In genomic region chr5:117111774-117112112, GRCm38 (mm10) we compare ENCODE assay signal across 9 mouse cellular contexts.
"Had no signal": no experiment of that assay in that cellular context is flagged by ENCODE, and none has a peak within 500 bp of the region (broad histone marks: within the 10 kb centered on the region; RNA-seq: fewer than 3 reads in every experiment).

No protein-coding gene starts in this region.

- H3K27me3 ChIP-seq: limb, embryonic 15.5 days; liver, embryonic 12.5 days; lung, embryonic 15.5 days; midbrain, embryonic 12.5 days; neural tube, embryonic 15.5 days had no signal

- H3K9ac ChIP-seq: limb, embryonic 15.5 days; liver, embryonic 12.5 days; lung, embryonic 15.5 days; midbrain, embryonic 12.5 days; neural tube, embryonic 15.5 days had no signal

- H3K9me3 ChIP-seq: limb, embryonic 15.5 days; liver, embryonic 12.5 days; lung, embryonic 15.5 days; midbrain, embryonic 12.5 days; neural tube, embryonic 15.5 days had no signal

- H3K4me3 ChIP-seq: limb, embryonic 15.5 days; liver, embryonic 12.5 days; lung, embryonic 15.5 days; midbrain, embryonic 12.5 days; neural tube, embryonic 15.5 days had no signal

- H3K27ac ChIP-seq: limb, embryonic 15.5 days; liver, embryonic 12.5 days; lung, embryonic 15.5 days; midbrain, embryonic 12.5 days; neural tube, embryonic 15.5 days; stomach, postnatal 0 days had no signal

- DNase-seq: layer of hippocampus, adult 9-11 months; layer of hippocampus, postnatal 36 days; lung, postnatal 14 days had no signal
